Mouse (Mus musculus): ENCODE measurements at regions not wholly inside any gene's neighbourhood (a gene's known extent, or its start where the extent isn't known, plus 50 kb on each side); places are given as distances from the start of the nearest gene placed in this dataset.

DNA sequence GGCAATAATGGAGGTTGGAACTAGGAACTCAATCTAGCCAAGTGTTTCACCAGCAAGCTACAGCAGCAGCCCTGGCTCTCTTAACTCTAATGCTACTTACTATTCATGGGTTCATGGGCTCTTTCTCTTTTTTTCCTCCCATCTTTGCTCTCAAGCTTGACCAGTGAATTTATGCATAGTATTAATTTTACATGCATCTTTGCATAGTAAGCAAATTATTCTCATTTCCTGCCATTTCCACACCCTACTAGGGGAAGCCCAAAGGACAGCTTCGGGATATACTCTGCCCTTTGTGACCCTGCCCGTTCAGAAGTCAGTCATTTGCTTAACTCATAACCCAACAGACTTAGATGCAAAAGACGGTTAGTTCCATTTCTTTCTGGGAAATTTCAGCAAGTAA is 153.2 kb downstream of the Qrsl1 start:
- DNase-seq (ENCODE audit: extremely low read depth, low read depth) = no peak

DNA sequence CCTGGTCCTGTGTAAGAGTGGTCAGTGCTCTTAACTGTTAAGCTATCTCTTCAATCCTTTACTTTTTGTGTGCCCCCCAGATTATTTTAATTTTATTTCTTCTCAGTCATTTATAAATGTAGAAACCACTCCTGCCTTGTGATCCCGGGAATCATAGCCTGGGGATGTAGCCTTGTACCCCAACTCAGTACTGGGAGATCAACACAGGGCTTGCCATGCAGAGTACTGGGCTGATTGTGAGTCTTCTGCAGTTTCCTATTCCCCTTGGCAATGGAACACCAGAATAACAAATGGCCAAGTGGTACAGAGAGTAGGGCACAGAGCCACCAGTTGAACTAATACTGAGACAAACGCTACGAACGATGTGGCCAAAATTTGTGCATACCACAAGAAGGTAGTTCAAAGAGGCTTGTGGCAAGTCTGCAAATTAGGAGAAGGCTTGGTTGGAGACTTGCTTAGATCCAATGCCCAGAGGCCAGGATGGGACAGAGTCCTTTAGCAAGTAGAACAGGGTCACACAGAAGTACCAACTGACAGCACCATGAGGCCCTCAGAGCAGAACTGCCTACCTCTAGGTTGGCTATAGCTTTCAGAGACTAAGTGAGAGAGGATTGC is 151.9 kb downstream of the Qrsl1 start:
- DNase-seq (ENCODE audit: extremely low read depth, low read depth) = no peak

DNA sequence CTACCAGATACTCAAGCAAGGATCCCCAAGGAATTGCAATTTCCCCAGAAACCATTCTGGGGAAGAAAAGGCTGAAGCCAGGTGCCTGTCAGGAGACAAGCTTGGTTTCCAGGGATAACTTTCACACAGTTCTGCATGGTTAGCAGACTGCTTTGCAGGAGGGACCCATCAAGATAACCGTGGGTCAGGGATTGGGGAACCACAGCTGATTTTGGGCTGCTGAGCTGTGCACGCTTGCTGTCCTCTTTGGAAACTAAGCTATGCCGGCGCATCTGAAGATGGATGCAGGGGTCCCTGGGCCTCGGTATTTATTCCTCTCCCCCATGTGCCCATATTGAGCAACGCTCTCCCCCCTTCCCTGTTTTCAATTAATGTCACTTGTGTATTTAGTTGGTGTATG is 151.1 kb downstream of the Qrsl1 start:
- DNase-seq (ENCODE audit: extremely low read depth, low read depth) = no peak

DNA sequence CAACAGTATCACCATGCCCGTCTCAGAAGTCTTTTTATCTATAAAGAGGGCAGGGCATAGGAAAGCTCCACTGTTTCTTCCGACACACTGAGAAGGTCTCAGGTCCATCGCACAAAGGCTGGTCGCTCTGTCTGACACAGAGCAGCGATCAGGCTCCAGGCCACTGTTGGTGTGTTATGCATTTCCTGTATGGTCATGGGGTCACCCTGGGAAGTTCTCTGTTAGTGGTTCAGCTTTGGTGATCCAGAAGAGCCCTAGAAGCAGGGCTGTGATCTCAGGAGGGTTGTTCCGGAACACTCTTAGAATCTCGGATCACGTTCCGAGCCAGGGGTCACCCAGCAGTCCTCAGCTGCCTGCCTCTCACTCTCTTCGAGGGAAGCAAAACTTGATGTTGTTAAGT is 150.7 kb downstream of the Qrsl1 start:
- DNase-seq (ENCODE audit: extremely low read depth, low read depth) = no peak

DNA sequence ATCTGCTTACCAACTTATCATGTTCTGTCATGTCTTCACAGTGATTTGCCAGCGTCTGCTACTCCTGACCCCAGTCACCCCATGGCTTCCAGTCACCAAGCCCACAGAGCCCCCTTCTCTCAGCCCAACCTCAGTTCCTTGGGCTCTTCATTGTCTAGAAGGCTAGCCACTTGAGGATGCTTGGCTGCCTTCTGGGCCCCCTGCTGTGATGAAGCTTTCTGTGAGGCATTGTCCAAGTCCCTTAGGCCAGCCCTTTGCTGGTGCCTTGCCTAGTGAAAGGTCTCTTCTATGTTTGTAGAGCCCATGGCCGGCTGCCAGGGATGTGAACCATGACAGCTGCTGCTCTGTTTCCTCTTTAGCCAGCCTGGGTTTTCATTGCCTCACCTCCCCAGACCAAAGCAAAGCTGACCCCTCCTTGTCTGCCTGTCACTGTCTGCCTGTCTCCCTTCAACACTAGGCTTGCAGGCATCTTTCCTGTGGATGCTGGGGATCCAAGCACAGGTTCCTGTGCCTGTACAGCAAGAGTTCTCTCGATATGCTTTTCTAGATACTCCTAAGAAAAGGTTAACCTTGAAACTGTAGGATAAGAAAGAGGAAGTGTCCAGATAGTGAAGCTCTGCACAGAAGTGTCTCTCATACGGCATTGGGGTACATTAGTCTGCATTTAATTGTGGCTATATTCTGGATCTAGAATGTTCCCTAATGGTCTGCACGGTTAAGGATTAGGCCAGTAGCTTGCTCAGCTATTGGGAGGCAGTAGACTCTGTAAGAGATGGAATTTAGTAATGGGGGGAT is 149.5 kb downstream of the Qrsl1 start:
- peak; percentile 76 for DNase-seq (ENCODE audit: extremely low read depth, low read depth)

DNA sequence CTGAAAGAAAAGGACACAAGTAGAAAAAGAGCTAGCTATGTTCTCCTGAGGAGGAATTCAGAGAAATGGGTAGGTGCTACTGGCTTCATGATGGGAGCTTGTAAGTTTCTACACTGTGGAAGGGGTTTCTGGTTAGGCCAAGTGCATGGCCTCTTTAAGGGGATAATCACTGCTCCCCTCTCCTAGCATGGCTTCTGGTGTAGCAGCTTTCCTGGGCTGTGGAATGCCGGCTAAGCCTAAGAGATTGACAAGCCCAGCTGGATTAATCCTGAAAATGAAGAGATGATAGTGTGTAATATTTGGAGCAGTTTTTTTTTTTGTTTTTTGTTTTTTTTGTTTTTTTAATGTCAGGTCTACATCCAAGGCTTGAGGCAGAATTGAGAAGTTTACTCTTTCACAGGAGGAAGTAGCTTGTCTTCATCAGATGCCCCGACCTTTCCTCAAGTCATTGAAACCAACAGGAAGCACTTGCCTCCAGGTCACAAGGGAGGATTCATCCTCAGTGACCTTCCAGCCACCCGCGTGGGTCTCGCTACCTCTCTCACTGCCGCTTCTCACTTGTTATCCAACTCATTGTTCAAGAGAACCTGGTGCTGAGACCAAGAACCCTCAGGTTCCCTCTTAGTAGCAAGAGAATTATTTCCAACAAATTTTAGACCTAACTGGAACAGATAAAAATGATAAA is 144.5 kb downstream of the Qrsl1 start:
- no peak for DNase-seq (ENCODE audit: extremely low read depth, low read depth)

DNA sequence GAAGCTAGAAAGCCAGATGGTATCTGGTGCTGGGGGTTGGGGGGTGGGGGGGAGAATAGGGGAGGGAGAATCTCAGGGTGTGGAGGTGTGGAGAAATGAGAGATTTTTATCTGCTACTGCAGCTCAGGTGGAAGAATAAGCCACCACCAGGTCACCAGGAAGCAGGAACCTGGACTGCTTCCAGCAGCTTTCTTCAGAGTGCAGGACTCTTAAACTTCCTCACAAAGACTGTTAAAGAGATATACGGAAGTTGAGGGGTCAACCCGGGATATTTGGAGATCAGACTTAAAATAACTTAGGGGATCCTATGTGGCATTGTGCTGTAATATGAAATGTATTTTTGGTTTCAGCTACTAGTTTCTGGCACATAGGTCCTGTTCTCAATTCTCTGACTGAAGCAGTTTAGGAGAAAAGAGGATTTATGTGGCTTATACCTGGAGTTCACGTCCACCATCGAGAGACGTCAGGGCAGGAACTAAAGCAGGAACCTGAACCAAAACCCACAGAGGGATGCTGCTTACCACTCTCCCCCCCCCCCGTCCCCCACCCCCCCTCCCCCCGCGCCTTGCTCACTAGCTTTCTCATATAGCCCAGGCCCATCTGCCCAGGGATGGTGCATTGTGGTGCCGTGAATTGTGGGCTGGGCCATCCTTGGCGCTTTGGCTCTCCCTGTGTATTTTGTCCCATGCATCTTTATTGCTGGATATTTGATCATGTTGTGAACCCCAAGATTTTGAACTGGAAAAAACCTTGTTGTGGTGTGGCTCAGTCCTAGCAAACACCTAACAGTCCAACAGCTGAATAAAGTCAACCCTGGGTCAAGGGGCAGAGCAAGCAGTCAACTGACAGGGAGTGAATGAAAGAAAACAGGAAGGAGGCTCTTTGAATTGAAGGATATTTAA is 143.2 kb downstream of the Qrsl1 start:
- peak; percentile 58 for DNase-seq (ENCODE audit: extremely low read depth, low read depth)

DNA sequence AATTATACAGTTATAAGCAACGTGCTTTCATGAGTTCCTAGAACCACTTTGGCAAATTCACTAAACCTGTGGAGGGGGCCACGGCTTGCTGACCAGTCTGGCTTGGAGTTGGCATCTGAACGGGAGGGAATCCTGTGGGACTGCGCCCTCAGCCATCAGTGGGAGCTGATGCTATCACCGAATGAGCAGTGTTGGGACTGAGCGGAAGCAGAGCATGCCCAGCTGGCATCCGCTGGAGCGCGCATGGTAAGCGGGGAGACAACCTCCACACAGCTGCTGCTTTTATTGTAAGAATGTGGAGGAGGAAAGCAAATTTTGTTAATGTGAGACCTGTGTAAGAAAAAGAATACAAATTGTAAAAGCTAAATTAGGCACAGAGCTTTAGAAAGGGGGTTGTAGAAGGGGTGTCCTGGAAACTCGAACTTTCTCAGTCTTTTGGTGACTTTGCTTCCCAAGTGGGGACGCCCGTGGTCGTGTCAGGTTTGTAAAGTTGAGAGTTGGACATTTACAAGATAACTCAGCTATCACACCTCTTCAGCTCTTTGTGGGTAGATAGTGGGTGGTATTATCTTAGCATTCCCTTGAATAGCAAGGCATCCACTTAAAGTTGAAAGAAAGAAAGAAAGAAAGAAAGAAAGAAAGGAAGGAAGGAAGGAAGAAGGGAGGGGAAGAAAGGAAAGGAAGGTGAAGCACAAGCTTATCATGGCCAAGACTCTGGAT is 142.2 kb downstream of the Qrsl1 start:
- DNase-seq (ENCODE audit: extremely low read depth, low read depth) = no peak

DNA sequence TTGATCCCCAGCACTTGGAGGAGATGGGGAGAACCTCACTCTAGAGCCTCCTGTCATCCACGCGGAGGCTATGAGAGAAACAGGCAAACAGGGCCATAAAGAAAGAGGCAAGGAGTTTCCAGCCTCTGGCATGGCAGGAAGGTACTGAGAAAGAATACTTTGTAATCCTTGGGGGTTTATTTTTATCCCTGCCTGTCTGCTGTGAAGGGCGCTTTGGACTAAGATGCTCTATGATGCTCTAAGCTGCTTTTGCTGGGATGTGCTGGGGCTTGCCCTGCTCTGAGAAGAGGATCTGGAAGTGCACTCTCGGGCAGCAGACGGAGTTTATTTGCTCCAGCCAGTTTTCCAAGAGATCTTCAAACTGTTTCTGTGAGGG is 141.7 kb downstream of the Qrsl1 start:
- no peak for DNase-seq (ENCODE audit: extremely low read depth, low read depth)

DNA sequence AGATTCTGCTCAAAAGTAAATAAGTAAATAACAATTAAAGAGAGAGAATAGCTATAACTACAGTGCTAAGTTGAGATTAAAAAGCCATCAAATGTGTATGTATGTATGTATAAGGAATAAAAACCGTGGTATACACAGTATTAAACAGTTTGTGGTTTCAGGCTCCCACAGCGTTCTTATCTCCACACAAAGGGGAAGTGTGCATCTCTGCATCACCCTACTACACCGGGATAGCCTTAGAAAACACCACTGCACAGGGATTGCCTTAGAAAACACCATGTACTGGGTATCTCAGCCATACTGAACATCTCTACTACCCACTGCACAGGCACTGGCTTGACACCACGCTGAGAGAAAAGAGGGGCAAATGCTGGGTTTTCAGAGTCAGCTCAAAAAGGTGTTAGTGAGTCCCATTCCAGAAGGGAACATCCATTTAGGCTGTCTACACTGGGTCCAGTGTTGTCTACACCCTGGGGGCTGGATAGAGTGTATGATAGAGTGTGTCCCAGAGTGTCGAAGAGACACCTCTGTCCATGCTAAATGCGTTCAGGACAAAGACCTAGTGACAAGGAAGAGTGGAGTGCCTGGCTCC is 139.5 kb downstream of the Qrsl1 start:
- DNase-seq (ENCODE audit: extremely low read depth, low read depth) = peak; percentile 89

DNA sequence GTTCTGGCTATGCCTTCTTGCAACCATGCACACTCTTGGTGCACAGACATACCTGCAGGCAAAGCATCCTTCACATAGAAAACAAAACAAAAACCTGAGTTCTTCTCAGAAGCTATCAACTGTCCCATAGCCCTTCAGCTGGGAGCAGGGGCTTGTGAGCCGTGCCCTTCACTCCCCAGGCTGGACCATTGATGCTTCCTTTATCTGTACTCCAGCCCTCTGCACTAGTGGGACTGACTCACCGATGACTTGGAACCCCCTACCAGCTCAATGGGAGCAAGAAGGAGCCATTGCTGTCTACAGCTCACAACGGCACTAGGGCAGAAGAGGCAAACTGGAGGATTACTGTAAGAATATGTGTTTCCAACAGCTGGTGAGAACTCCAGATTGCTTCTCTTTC is 137.0 kb downstream of the Qrsl1 start:
- DNase-seq (ENCODE audit: extremely low read depth, low read depth) = no peak

DNA sequence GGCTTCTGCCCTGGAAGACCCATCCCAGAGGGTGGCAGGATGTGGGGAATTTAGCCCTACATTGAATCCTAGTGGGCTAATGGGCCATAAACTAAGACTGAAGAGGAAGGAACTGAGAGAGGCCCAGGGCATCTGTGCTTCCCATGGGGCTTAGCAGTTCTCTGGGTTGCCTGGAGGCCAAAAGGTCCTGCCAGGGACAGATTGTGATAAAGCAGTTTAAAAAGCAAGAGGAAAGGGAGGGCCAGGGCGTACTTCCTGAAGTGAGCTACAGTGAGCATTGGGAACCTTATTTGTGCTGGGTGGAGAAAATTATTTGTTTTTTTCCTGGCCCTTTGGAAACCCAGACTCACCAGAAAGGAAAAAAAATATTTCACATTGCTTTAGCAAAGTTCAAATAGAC is 136.3 kb downstream of the Qrsl1 start:
- DNase-seq (ENCODE audit: extremely low read depth, low read depth) = peak; percentile 78

DNA sequence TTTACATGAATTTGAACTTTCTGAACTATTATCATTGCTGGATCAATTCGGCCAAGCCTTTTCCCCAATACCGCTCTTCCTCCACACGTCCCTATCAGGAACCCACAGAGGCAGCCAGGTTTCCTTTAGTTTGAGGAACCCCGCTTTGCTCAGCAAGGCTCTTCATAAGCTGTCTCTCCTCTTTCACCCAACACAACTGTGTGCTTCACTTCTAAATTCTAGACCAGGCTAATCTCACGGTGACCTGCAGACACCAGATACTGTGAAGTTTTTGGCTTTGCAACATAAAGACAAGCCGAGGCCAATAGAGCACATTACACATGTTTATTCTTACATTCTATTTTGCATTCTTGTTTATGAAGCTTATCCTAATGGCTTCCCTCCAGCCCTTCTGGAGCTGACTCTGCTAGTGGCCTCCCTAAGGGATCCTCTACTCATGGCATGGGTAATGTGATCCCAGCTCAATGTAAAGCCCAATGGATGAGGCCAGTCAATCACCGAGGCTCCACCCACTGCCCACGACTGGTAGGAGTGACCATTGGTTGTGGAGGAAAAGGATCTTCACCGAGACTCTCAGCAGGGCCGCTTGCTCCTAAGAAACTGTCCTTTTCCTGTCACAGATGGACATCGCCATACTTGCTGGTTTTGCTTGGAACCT is 135.6 kb downstream of the Qrsl1 start:
- DNase-seq (ENCODE audit: extremely low read depth, low read depth) = peak; percentile 98

DNA sequence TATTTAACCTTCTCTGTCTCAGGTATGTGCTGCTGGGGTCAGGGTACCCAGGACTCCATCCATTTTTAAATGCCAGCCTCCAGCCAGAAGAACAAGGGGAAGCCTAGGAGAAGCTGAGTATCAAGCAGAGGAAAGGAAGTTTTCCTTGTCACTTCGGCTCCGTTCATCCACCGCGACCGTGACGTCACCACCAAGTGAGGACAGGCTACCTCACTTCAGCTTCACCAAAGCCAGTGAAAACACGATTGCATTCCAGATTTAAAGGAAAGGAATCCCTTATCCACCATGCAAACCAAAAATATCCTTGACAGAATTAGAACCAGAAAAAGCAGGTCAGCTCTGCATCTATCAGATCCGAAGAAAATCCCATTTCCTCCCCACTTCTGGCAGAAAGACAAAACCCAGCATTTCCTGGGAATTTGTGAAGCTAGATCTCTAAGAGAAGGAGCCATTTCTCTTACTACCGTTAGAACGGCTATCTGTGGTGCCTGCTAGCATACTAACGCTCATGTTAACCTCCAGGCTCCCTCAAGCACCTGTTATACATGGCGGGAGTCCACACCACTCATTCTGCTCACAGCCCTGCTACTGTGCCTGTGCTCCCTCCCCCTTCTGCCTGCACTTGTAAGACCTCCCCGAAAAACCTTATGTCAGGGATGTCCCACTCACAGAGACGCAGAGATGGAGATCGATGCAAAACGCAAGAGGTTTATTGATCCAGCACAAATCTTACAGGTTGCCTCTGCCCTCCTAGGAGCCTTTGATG is 133.4 kb downstream of the Qrsl1 start:
- DNase-seq (ENCODE audit: extremely low read depth, low read depth) = no peak

DNA sequence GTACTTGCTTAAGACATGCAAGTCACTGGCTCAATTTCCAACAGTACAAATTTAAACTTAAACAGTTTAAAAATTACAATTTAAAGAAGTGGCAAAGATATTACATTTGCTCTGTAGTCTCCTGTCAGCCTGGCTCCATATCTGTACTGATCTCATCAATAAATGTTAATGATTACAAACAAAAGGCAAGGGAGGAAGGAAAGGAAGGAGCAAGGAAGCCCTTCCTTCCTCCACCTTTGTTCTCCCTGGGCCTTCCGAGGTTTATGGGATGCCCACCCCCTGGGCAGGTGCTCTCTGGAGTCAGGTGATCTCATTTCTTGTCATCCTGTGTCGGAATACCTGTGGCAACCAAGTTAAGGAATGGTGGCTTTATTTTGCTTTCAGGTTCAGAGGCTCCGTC is 132.5 kb downstream of the Qrsl1 start:
- DNase-seq (ENCODE audit: extremely low read depth, low read depth) = no peak

DNA sequence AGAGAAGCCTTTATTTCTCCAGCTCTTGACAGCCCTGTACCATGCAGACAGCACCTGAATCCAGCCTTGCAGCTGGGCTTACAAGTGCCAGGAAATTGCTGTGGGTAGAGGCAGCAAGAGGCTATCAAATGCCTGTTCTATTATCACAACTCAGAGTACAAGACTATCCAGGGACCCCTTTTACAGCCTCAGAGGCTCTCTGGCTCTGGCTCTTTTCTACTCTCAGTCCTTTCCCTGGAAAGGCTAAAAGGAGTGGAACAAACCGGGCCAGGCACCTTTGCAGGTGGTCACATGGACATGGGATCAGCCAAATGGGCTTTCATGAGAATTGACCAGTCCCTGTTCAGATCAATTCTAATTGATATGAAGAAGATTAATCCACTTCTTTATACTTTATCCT is 125.7 kb downstream of the Qrsl1 start:
- DNase-seq (ENCODE audit: extremely low read depth, low read depth) = no peak

DNA sequence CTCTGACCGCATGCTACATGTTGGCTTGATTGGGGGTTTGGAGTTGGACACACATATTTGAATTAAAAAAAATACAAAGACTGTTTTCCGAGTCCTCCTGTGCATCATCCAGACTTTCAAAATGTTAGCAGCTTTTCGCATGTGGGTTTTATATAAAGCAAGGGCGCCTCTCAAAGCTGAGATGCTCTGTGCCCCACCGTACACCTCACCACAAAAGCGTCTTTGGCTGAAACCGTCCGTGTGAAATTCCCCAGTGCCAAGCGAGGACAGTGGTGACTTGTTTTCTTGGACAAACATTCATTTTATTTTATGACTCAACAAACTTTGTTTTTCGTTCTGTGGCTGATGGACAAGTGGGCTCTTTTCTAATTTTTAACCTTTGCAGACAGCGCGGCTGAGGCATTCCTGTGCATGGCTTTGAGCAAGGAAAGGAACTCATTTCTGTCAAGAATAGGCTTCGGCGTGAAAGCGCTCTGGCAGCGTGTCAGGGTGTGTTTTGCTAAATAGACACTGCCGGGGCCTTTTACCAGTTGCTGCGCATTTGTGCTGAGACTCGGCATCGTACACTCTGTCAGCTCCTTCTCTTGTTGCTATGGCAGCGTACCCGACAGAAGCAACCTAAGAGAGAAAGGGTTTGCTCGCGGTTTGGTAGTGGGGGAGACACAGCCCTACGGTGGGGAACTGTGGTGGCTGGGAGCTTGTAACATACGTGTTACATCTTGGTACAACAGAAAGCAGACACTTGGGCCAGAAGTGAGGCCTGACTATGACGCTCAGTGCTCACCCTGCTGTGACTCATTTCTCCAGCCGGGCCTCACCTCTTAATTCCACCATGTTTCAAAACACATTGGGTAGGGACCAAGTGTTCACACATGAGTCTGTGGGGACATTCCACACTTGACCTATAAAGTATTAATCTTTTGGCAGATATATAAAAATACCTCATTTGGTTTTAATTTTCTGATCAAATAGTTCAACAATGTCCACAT is 123.6 kb downstream of the Qrsl1 start:
- no peak for DNase-seq (ENCODE audit: extremely low read depth, low read depth)

DNA sequence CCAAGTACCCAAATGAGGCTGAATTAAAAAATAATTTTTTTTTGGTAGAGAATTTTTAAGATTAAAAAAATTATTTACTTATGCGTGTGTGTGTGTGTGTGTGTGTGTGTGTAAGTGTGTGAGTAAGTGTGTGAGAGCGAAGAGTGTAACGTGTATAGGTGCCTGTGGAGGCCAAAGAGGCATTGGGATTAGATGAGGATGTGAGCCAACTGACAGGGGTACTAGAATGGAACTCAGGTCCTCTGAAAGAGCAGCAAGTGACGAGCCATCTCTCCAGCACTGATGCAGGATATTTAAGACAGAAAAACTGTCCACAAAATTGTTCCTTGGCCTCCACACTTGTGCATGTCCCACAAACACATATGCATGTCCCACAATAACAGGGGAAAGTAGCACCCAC is 121.0 kb downstream of the Qrsl1 start:
- no peak for DNase-seq (ENCODE audit: extremely low read depth, low read depth)

Data from MEL-GATA-1-ER (cell line).